Mouse (Mus musculus) brain, embryonic 18.5 days (tissue): Measurements from ENCODE around the gene Cox11.

Experiments used
- DNase-seq: peaks from one replicate; pipeline ENCODE4 v3.0.0-alpha.2; 2012; ENCODE audit warnings: low read depth, low spot score

The Cox11 gene

DNA sequence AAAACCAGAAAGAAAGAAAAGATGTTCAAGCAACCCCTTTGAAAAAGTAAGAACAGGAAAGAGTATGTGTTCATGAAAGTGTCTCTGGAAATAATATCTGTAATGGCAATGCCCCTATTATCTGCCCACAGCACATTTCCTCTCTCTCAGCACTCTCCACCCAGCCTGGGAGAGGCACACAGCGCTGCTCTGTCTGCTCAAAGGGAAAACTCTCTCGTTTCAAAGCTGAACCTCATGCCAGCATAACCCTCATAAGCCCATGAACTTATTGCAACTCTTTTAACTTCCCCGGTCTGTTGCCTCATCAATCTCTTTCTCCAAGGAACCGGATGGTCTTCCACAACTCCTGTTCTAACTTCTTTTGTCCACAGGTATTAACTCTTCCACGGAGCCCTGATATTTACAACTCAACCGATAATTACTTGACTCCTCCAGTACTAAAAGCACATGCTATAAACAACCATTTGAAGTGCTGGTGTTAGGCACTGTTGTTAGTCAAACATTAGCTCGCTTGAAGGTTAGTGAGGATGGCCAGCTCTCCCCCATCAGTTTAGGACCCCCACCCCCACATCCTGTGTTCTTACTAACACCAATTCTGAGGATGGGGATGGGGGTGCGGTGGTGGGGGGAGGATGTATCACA is 26.5 kb downstream of the Cox11 start:
- no peak for DNase-seq

DNA sequence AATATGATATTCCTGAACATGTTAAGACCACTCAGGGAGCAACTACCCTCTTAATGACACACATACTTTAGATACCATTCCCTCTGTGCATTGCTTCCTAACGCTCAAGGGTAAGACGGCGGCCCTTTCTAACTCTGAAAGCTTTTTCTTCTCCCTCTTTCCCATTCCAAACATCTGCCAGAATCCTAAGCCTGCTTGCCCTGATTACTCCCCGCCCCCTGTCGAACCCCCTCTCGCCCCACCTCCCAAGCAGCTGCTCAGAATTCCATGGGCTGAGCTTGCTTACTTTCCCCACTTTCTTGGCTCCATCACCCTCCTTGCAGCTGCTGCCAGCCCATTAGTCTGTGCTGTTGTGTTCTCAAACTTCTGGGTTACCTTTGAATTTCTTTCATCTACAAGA is 27.2 kb downstream of the Cox11 start:
- DNase-seq = peak; percentile 24

DNA sequence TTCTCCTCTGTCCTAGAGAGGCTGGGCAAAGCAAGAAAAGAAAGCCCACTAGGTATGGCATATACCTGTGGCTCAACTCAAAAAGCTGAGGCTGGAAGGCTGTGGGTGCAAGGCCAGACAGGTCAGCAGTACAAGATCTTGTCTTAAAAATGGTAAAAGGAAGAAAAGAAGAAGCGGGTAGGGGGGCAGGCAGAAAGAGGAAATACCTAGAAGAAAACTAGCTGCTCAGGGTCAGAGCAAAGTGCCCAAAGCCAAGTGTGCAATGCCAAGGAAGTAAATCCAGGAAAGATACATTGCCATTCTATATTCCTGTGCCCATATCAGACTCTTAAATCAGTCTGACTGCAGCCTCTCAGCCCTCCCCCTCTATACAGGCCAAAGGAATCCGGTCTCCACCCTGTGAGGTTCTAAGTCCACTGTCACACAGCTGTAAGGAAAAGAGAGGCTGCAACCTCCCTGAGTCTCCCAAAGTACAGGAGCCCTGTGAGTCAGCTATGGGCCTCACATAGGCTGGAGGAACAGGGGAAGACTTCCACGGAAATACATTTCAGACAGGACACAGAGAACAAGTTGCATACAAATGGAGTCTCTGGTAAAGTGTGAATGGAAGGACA is 28.3 kb downstream of the Cox11 start:
- DNase-seq = no peak

DNA sequence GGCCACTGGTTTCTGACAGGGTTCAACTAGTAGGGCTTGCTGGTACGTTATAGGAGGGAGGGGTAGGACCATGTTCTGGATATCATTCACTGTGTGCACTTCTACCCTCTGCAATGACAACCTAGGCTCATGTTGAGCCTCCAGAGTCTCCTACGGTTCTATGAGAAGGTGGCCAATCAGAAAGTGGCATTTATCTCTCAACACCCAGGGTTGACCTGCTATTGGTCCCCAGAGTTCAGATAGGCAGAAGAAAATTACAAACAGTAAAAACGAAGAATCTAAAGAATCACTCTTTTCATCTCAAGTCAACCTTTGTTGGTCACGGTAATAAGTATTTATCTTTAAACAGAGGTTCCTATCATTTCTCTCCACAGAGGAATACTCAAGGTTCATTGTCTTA is 28.9 kb downstream of the Cox11 start:
- DNase-seq = no peak

DNA sequence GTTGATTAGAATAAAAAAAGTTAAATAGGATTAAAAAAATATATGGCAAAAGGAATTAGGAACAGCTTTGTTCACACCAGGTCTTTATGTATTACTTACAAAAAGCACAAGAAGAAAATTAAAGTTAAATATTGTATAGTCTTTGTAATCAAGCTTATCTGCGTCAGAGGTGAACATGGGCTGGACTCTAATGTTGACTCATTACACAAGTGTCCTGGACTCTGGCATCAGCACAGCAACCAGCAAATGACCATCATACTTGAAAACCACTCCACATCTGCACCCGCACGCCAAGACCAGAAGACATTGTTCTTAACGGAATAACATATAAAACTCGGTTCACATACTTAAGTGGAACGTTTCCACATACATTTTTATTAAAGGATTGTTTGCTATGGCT is 29.4 kb downstream of the Cox11 start:
- no peak for DNase-seq

DNA sequence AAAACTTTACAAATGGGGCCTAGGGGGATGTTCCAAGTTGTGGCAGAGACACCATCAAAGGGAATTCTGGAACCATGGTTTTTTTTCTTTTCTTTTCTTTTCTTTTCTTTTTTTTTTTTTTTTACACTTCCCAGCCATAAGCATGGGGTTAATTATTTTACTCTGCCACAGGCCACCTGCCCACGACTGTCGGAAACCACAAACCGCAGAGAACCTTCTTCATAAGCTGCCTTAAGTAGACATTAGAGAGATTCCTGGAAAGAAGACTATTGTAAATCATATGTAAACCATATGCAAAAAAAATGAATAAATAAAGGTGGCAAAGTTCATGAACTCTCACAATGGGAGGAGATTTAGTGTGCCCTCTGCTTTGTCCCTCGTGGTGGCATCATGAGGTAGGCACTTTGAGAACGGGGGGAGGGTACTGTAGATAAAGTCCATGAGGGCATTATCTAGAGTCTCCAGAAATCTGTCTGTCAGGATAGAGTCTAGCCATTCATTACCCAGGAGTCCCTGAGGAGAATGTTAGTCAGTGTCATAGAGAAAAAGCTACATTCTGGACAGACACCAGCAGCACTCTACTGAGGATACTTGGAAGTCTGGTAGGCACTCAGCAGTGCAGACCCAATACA is 37.6 kb downstream of the Cox11 start:
- DNase-seq = no peak

DNA sequence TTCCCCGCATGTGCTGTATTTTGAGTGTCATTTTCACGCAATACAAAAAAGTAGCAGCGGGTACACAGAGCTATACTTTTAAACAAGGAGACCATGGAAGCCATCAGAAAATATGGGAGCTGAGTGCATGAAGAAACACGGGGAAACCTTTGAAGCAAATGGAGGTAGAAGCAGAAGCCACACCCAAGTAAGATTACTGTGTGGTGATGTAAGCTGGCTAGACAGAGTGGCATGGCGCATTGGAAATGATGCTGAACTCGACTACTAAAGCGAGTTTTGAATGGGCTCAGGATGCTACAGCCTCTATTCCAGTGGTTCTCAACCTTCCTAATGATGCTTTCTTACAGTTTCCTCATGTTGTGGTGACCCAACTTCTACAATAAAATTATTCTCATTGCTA is 39.1 kb downstream of the Cox11 start:
- no peak for DNase-seq

DNA sequence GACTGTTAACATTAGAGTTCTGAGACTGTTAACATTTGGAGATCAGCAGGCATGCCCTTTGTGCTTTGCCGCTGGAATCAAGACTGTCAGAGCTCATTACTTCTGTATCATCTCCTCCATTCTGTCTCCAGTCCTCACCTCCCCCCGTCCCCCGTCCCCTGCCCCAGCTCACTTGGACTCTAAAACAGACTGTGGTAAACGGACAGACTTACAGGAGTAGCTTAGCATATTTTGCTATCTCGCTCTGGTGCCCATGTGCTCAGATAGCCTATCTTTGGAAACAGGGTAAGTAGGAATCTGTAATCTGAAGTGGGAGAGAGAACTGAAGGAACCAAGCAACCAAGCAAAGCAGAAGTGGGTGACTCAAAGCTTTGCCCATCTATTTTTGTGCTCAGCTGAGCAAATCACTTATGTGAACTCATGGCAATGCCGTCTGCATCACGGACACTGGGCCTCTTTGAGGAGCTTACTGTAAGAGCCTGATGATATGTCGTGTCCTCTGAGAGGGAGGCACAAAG is 39.9 kb downstream of the Cox11 start:
- no peak for DNase-seq

DNA sequence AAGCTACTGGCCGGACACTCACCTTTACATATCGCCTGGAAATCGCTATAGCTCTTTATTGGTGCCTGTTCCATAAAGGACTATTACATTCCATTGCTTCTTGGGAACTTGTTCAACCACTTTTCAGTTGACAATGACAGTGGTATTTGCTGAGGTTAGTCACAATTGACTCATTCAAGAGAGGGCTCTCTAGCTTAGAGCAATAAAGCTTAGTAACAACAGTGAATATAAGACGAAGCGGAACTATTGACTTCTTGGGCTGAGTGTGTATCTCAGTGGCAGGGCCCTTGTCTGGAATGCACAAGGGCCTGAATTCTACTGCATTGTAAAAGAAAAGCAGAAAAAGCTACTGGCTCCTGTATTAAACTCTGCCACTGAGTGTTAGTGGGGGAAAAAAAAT is 40.6 kb downstream of the Cox11 start:
- no peak for DNase-seq

DNA sequence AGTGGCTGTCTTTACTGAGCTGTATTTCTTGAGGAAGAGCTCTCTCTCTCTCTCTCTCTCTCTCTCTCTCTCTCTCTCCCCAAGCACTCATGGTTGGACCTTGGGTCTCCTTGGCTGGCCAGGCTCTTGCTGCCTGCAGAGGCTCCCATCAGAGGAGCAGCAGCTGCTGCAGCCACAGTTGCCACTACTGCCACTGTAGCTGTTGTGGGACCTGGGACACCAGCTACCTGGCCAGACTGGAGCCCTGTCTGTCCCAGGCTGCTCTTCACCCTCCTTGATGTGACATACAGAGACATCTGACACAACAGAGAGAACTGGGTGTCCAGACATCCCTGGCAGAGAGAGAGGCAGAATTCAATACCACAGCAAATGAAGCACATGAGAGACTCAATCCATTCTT is 43.2 kb downstream of the Cox11 start:
- DNase-seq = no peak

DNA sequence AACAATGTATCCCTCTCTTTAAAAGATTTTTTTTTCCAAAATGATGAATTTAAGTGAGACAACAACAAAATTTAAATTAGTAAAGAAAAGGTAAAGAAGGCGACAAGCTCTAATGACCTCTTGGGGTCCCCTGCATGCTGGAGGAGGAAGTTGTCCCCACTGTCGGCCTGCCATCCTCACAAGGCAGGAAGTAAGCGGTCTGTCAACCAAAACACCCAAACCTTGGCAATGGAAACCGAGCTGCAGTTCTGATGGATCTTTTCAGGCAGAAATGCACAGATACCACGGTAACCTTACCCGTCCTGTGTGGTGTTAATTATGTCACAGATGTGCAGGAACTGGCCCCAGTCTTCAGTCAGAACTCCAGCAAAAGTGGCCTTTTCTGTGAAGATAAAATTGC is 46.8 kb downstream of the Cox11 start:
- DNase-seq = no peak

DNA sequence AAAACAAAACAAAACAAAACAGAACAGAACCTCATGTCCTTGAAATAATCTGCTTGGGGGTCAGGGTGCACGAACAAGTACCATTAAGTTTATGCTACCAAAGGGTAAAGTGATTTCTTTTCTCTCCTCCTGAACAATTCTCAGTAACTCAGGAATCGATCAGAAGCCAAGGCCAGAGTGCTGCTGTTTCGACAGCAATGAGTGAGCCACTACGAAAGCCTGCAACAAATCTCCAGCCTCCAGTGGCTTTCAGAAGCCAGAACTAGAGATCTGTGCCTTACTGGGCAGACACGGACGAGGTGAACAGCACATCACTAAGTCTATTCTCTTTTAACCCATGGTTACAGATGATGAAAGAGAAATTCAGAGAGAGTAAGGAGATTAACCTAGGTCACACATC is 47.2 kb downstream of the Cox11 start:
- no peak for DNase-seq

DNA sequence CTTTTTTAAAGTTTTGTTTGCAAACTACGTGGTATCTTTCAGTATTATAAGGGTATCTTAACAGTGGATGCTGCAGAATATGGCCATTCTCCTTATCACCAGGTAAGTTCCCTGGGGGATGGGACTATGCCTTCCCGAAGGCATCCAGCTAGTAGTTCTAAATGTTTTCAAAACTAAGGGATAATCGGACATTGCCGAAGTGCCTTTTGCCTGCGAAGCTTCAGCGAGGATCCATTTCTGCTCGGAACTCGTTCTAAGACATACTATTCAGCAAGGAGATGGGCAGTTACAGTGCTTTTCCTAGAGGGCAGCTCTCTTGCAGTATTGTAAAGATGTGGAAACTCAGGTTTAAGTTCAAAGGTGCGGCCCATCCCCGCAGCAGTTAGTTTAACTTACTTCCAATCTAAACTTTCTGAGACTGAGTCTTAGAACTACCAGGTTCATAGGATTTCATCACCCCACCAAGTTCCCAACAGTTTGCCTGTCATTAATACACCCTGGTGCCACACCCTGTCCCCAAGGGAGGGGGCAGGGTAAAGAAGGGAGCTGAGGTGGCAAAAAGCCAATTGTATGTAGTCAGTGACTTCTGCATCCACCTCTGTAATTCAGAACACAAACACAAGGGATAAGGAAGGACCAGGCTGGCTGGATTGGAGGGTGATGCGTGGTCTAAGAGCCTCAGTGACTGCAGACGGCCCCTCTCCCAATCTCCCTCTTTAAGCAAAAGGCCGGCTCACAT is 48.5 kb downstream of the Cox11 start:
- no peak for DNase-seq

DNA sequence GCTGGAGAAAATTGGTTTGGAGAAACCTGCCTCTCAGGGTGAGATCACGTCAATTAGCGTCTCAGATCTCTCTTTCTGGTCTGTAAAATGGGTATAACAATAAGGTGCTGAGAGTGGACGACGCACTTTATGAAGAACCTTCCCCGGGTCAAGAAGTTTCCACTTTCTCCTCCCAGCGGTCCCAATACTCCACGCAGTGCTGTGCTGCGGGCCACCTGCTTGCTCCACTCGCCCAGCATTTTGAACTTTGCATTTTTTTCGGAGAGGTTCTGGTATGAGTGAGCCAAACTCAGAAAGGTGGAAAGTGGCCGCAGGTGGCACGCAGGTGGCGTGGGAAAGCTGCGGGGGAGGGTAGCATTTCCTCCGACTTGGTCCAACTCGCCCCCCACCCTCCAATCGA is 49.1 kb downstream of the Cox11 start:
- DNase-seq = no peak

DNA sequence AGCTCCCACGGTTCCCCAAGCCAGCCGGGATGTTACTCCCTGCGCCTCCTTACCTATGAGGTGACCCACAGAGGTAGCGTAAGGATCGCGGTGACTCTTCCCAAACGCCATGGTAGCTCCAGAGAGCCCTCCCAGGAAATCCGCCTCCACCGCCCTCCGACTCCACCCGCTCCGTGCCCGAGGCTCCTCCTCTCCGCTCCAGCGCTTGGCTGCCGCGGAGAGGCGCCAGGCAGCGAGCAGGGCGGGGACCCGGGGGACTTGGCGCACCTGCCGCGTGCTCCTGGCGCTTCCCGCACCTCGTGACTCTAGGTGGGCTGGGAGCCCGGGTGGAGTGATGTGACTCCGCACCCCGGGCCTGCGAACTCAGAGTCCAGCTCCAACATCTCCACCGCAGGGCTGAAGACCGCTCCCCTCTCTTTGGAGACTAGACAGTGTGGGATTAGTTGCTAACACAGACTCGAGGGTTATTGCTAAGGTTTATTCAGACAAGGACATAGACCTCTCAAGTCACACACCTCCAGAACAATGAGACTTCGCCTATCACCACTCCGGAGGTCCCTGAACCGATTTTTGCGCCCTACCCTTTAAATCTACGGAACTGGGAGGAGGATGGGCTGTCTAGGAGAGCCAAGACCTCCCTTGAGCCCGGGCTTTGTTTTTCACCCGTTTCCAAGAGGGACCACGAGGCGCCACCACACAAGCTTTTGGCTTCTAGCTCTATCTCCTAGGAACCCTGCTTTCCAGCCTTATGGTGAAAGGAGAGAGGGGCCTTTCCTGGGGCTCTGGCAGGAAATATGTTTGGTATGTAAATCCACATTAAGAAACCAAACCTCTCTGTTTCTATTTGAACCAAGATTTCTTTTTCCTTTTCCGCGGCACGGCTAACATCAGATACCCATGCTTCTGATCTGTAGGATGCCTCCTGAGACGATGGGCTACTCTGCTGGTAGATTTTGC is 49.8 kb downstream of the Cox11 start, which contains the start of gene Tom1l1:
Gene Tom1l1 (minus strand): TSS at position 907 of the 957 bp plus-strand sequence.
- peak; percentile 45 for DNase-seq

DNA sequence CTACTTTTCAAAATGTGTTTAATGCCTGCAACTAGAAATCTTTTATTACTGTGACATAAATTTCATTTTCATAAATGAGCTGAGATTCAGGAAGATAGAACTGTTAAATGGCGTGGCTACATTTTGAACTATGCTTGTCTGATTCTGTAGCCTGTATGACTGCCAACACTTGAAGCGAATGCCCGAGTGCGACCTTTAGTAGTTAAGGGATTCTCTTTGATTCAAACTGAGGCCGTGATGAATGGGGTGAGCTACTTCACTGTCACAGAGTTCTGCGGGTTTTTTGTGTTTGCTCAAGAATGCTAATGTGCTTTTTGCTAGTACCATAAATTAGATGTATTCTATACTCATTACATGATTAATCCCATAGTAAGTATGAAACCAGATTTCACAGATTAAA is 52.4 kb downstream of the Cox11 start:
- DNase-seq = no peak

DNA sequence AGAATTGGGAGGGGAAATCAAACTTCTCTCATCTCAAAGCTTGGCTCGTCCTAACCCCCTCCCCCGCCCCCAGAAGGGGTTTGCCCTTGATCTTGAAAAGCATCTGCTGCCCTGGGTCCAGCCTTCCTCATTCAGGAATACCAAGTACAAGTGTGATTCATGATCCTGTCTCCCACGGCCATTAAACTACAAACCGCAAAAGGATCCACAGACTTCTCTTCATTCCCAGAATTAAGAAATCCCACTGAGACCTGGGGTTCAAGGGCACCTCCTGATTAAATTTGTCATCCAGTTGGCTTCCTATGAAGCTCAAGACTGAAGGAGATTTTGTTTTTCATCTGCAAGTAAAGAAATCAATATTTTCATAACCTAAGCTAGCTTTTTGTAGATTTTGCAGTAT is 56.2 kb downstream of the Cox11 start:
- DNase-seq = no peak
